Mouse (Mus musculus) intestine, embryonic 16.5 days (tissue): ENCODE data around the gene Gtf2h3. TPM values are rescaled to one million over a fixed set of nuclear protein-coding genes. Genes with fewer than 3 reads are reported as not detected.

ENCODE experiments used
- ATAC-seq: fragments of 200-750 bp; cut with Nextera tagmentation; 2 replicates; pipeline ENCODE4 v1.8.0; 2017; ENCODE audit warnings: moderate TSS enrichment, moderate library complexity
- H3K27ac ChIP-seq: fragments of 300-500 bp; sonication (generic); 2 replicates; pipeline ENCODE4 v1.5.1; 2014; ENCODE audit warnings: mild to moderate bottlenecking, low read length
- H3K27me3 ChIP-seq: fragments of 300-500 bp; sonication (generic); replicated peaks from 2 replicates; pipeline ENCODE4 v1.6.1; 2014; ENCODE audit warnings: low read length, control low read depth, mixed read lengths; ENCODE audit not compliant: control insufficient read depth, insufficient read depth
- H3K36me3 ChIP-seq: fragments of 300-500 bp; sonication (generic); 2 replicates; pipeline ENCODE4 v1.6.1; 2014; ENCODE audit warnings: low read length, control low read depth; ENCODE audit not compliant: control insufficient read depth, insufficient read depth
- H3K4me1 ChIP-seq: fragments of 300-500 bp; sonication (generic); 2 replicates; pipeline ENCODE4 v1.6.1; 2014; ENCODE audit warnings: low read length, control low read depth, mixed read lengths; ENCODE audit not compliant: control insufficient read depth, insufficient read depth
- H3K4me2 ChIP-seq: fragments of 300-500 bp; sonication (generic); 2 replicates; pipeline ENCODE4 v1.6.1; 2014; ENCODE audit warnings: low read depth, low read length, control low read depth
- H3K4me3 ChIP-seq: fragments of 300-500 bp; sonication (generic); 2 replicates; pipeline ENCODE4 v1.5.1; 2014; ENCODE audit warnings: mild to moderate bottlenecking, low read length
- H3K9ac ChIP-seq: fragments of 300-500 bp; sonication (generic); 2 replicates; pipeline ENCODE4 v1.6.1; 2014; ENCODE audit warnings: low read depth, low read length
- H3K9me3 ChIP-seq: fragments of 300-500 bp; sonication (generic); 2 replicates; pipeline ENCODE4 v1.6.1; 2016; ENCODE audit warnings: low read length, control low read depth; ENCODE audit not compliant: control insufficient read depth
- WGBS: fragments of 180-500 bp; shearing (Covaris S2); extraction: QIAGEN DNeasy Blood & Tissue Kit; methylation state at CpG from one replicate; pipeline ENCODE4 v1.1.7; 2014; 5-methylcytosine and 5-hydroxymethylcytosine counted together
- polyA plus RNA-seq: library from polyadenylated mRNA; unstranded; fragments of >200 nt; fragmentation: Nextera tagmentation; extraction: Ambion mirVana; gene quantifications from 2 replicates; pipeline ENCODE4 v1.2.1, GENCODE M21; 2015

Gtf2h3 gene
- polyA plus RNA-seq, 1 experiment from 2014 or later: 52.2 TPM

- ATAC-seq: no peak
- WGBS: 72% methylated on average over 5 of the region's 5 CpGs
Measured at GRCm38 (mm10) chr5:124602349-124602748, 23.4 kb downstream of the Gtf2h3 start.

GRCm38 (mm10) chr5:124604296-124604695 is 25.4 kb downstream of the Gtf2h3 start:
- H3K27me3 ChIP-seq: no peaks in the 10 kb centered on the region
- no peaks in the 10 kb centered on the region for H3K9me3 ChIP-seq
- no peak overlapping the region for H3K4me2 ChIP-seq
- WGBS: 89% methylated on average over 4 of the region's 4 CpGs
- peaks cover under 1% of the 10 kb centered on the region; the same call in 1 of the 2 replicates for H3K4me1 ChIP-seq
- H3K36me3 ChIP-seq: no peaks in the 10 kb centered on the region
- H3K4me3 ChIP-seq: no peak overlapping the region
- ATAC-seq: no peak
- no peak overlapping the region for H3K9ac ChIP-seq
- H3K27ac ChIP-seq: no peak overlapping the region

More at GRCm38 (mm10) chr5:124602349-124602748, 23.4 kb downstream of the Gtf2h3 start:
- Histone ChIP-seq H3K4me1 (peaks cover 5% of the 10 kb centered on the region), H3K9ac (no peak overlapping the region), H3K36me3 (no peaks in the 10 kb centered on the region), H3K4me3 (no peak overlapping the region), H3K27me3 (no peaks in the 10 kb centered on the region), H3K27ac (no peak overlapping the region), H3K9me3 (no peaks in the 10 kb centered on the region), H3K4me2 (no peak overlapping the region)

- no peak overlapping the region for H3K9ac ChIP-seq
- no peak overlapping the region for H3K27ac ChIP-seq
- H3K27me3 ChIP-seq: no peaks in the 10 kb centered on the region
- no peaks in the 10 kb centered on the region for H3K36me3 ChIP-seq
- H3K9me3 ChIP-seq: no peaks in the 10 kb centered on the region
- 78% methylated on average over 17 of the region's 17 CpGs for WGBS
- no peaks in the 10 kb centered on the region for H3K4me1 ChIP-seq
- no peak for ATAC-seq
- H3K4me2 ChIP-seq: no peak overlapping the region
- H3K4me3 ChIP-seq: no peak overlapping the region
Measured at GRCm38 (mm10) chr5:124605041-124605622, 26.2 kb downstream of the Gtf2h3 start.

GRCm38 (mm10) chr5:124610965-124611364 is 32.0 kb downstream of the Gtf2h3 start:
- no peaks in the 10 kb centered on the region for H3K36me3 ChIP-seq

GRCm38 (mm10) chr5:124614709-124615108 is 35.8 kb downstream of the Gtf2h3 start:
- peak; percentile 59 for ATAC-seq
- H3K4me3 ChIP-seq: no peak overlapping the region
- H3K27ac ChIP-seq: peak overlapping the region; percentile 19; the same call in 1 of the 2 replicates

More at GRCm38 (mm10) chr5:124610965-124611364, 32.0 kb downstream of the Gtf2h3 start:
- 79% methylated on average over 10 of the region's 10 CpGs for WGBS
- no peaks in the 10 kb centered on the region for H3K27me3 ChIP-seq
- H3K4me1 ChIP-seq: no peaks in the 10 kb centered on the region
- H3K27ac ChIP-seq: no peak overlapping the region
- H3K9ac ChIP-seq: no peak overlapping the region
- no peak for ATAC-seq
- no peak overlapping the region for H3K4me3 ChIP-seq
- no peaks in the 10 kb centered on the region for H3K9me3 ChIP-seq
- H3K4me2 ChIP-seq: no peak overlapping the region

GRCm38 (mm10) chr5:124618711-124619110 is 39.8 kb downstream of the Gtf2h3 start:
- Histone ChIP-seq H3K4me1 (no peaks in the 10 kb centered on the region), H3K27ac (no peak overlapping the region), H3K9me3 (no peaks in the 10 kb centered on the region), H3K4me3 (no peak overlapping the region), H3K9ac (no peak overlapping the region), H3K27me3 (no peaks in the 10 kb centered on the region), H3K4me2 (no peak overlapping the region), H3K36me3 (no peaks in the 10 kb centered on the region)
- 86% methylated on average over 10 of the region's 10 CpGs for WGBS
- no peak for ATAC-seq

More at GRCm38 (mm10) chr5:124614709-124615108, 35.8 kb downstream of the Gtf2h3 start:
- no peaks in the 10 kb centered on the region for H3K9me3 ChIP-seq
- no peaks in the 10 kb centered on the region for H3K36me3 ChIP-seq
- no peak overlapping the region for H3K9ac ChIP-seq
- no peaks in the 10 kb centered on the region for H3K4me1 ChIP-seq
- no peaks in the 10 kb centered on the region for H3K27me3 ChIP-seq
- no peak overlapping the region for H3K4me2 ChIP-seq
- 72% methylated on average over 11 of the region's 11 CpGs for WGBS

- no peaks in the 10 kb centered on the region for H3K9me3 ChIP-seq
- no peak overlapping the region for H3K4me3 ChIP-seq
- 75% methylated on average over 13 of the region's 13 CpGs for WGBS
- no peaks in the 10 kb centered on the region for H3K4me1 ChIP-seq
- H3K27me3 ChIP-seq: no peaks in the 10 kb centered on the region
- no peak overlapping the region for H3K9ac ChIP-seq
- no peak overlapping the region for H3K27ac ChIP-seq
- H3K4me2 ChIP-seq: no peak overlapping the region
- H3K36me3 ChIP-seq: no peaks in the 10 kb centered on the region
- ATAC-seq: no peak
Measured at GRCm38 (mm10) chr5:124621362-124621761, 42.4 kb downstream of the Gtf2h3 start.

GRCm38 (mm10) chr5:124622890-124623289 is 44.0 kb downstream of the Gtf2h3 start:
- ATAC-seq: no peak

GRCm38 (mm10) chr5:124624291-124624690 is 45.4 kb downstream of the Gtf2h3 start:
- WGBS: 92% methylated on average over 9 of the region's 9 CpGs
- Histone ChIP-seq H3K4me2 (no peak overlapping the region), H3K27ac (no peak overlapping the region), H3K4me3 (no peak overlapping the region), H3K27me3 (no peaks in the 10 kb centered on the region), H3K36me3 (no peaks in the 10 kb centered on the region), H3K4me1 (peaks cover 5% of the 10 kb centered on the region), H3K9ac (no peak overlapping the region), H3K9me3 (no peaks in the 10 kb centered on the region)
- no peak for ATAC-seq

More at GRCm38 (mm10) chr5:124622890-124623289, 44.0 kb downstream of the Gtf2h3 start:
- no peak overlapping the region for H3K27ac ChIP-seq
- H3K9me3 ChIP-seq: no peaks in the 10 kb centered on the region
- no peaks in the 10 kb centered on the region for H3K27me3 ChIP-seq
- no peak overlapping the region for H3K9ac ChIP-seq
- WGBS: 88% methylated on average over 15 of the region's 15 CpGs
- no peak overlapping the region for H3K4me3 ChIP-seq
- no peak overlapping the region for H3K4me2 ChIP-seq
- H3K36me3 ChIP-seq: no peaks in the 10 kb centered on the region
- H3K4me1 ChIP-seq: peaks cover under 1% of the 10 kb centered on the region
